Mouse (Mus musculus): ENCODE data around the gene Mtrf1l.

Mtrf1l gene

GRCm38 (mm10) chr10:5823740-5824491, at the start of gene Mtrf1l:
Gene Mtrf1l (minus strand): TSS chr10:5823910.
- in situ Hi-C loops (cut with MboI, MseI), result loop anchor here (10.0 to 25.0 kb wide), 6 partner anchors 637 to 1849 kb away; partner anchors contain the start of genes Mthfd1l (in 1 of the 2), Nup43 (in 1 of the 2) and Zbtb2 (in 1 of the 2)

GRCm38 (mm10) chr10:5871081-5871480, 47.4 kb upstream of the Mtrf1l start:
- in situ Hi-C loops (cut with MboI, MseI), result no loop called here

- in situ Hi-C loops (cut with MboI, MseI), result no loop called here
Observed at GRCm38 (mm10) chr10:5867981-5868552, 44.4 kb upstream of the Mtrf1l start.

- in situ Hi-C loops (cut with MboI, MseI), result no loop called here
Observed at GRCm38 (mm10) chr10:5865996-5866395, 42.3 kb upstream of the Mtrf1l start.

DNA sequence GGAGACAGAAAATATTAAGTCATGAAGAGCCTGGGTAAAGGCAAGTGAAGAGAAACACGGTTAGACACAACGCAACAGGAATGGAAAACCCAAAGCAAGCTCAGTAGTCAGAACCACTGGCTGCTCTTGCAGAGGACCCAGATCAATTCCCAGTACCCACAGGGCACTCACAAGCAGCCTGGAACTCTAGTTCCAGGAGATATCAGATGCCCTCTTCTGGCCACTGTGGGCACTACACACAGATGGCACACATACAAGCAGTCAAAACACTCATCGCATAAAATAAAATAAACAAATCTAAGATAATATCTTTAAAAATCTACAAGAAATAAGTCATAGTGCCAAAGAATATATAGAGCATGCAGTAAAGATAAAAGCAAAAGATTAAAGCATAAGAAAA, 39.0 kb upstream of the Mtrf1l start:
- in situ Hi-C loops (cut with MboI, MseI), result no loop called here

DNA sequence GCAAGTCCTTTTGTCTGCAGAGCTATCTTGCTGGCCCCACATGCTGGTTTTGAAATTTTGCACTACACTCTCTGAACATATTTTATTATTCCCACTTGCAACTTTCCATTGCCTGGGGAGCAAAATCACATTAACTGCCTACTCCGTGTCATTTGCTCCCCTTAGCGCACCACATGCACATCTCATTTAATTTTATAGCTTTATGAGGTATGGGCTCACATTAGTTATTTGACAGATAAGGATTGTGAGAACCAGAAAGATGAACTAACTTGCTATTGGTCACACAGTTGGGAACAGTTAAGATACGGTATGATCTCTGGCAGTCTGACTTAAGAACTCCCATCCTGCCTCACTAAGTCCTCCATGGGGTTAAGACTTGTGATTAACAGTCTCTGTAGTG, 37.1 kb upstream of the Mtrf1l start:
- in situ Hi-C loops (cut with MboI, MseI), result no loop called here

- in situ Hi-C loops (cut with MboI, MseI), result no loop called here
Observed at GRCm38 (mm10) chr10:5859729-5860128, 36.0 kb upstream of the Mtrf1l start.

DNA sequence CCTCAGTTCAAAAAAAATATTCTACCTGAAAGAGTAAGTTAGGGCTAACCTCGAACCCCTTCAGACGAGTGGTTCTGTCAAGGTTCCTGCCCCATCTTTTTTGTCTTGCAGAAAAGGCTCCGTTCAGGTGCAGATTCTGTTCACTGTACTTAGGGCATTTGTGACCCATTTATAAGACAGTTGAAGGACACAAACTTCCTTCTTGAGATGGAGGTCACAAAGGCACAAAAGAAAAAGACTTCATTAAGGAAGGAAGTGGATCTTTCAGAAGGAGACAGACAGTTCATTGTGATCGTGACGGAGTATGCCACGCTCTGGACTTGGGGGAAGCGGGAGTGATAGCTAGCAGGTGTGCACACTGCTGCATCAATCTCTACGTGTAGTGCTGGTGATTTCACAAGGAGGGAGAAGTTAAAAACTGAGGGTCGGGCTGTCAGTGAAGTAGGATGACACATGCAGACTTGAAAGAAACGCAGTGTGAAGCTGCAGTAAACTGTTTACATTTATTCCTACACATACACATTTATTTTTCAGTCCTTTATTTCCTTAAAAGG, 34.4 kb upstream of the Mtrf1l start:
- in situ Hi-C loops (cut with MboI, MseI), result no loop called here

GRCm38 (mm10) chr10:5853290-5853868, 29.7 kb upstream of the Mtrf1l start:
- in situ Hi-C loops (cut with MboI, MseI), result no loop called here

DNA sequence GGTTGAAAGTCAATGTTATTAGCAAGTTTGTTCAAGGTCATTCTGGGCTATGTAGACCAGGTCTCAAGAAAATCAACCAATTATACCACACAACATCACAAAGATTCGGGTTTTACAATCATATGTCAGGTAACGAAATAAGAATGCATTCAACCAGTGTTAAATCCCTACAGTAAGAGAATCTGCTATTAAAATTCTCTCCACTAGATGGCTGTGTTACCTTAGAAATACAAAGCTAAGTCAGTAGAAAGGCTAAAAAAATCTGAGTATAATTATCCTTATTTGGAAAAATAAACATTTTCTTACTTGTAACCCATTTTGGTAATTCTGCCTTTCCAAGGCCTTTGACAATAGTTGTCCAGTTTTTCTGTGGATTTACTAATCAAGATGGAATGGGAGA, 23.2 kb upstream of the Mtrf1l start:
- in situ Hi-C loops (cut with MboI, MseI), result no loop called here

- in situ Hi-C loops (cut with MboI, MseI), result no loop called here
Observed at GRCm38 (mm10) chr10:5841369-5841768, 17.7 kb upstream of the Mtrf1l start.

DNA sequence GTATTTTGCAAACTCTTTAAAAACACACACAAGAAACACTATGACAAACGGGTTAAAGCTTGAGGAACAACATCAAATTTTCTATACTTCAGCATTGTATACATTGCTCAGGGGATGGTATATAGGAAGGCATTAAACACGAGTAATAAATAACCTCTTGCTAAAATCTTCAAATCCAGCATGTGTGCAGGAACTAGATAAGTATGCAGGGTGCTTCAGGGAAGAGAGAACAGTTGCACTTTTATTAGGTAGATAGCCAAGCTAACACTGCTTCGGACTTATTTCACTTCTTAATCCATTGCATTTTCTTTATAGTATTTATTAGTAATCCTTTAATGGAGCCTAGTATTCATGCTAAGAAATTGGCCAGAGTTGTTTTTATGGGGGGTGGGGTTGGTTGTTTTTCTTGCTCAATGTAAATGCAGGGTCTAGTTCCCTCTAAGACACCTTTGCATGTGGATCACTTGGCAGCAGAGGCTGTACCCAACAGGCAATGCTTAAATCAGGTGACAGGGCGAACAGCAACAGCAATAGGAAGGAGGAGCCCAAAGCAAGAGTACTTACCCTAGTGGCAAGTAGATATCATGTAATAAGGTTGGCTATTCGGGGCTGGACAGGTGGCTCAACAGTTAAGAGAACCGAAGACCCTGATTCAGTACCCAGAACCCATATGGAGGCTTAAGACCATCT, 2.8 kb upstream of the Mtrf1l start:
- in situ Hi-C loops (cut with MboI, MseI), result loop anchor here (10.0 kb wide), 2 partner anchors 1158 to 1852 kb away; partner anchors contain the start of gene Mthfd1l (in 1 of the 2)

DNA sequence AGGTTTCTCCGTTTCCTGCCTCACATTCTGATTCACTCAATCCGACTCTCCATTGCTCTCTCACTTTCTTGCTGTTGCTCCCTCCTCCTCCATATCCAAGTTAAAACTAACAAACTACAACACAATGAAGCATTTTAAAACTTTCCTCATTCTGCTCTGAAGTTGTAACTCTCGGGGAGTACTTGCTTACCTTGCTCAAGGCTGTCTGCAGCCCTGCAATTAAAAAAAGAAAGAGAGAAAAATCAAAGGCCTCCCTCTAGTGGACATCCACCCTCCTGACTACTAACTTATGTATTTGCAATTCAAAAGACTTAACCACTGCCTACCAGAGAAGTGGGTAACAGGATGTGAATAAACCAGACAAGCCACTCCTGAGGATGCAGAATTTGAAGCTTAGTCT, 1.1 kb upstream of the Mtrf1l start:
- in situ Hi-C loops (cut with MboI, MseI), result loop anchor here (10.0 to 25.0 kb wide), 6 partner anchors 637 to 1850 kb away; partner anchors contain the start of genes Mthfd1l (in 1 of the 2), Nup43 (in 1 of the 2) and Zbtb2 (in 1 of the 2)

- in situ Hi-C loops (cut with MboI, MseI), result loop anchor here (10.0 to 25.0 kb wide), 6 partner anchors 636 to 1849 kb away; partner anchors contain the start of genes Mthfd1l (in 1 of the 2), Nup43 (in 1 of the 2) and Zbtb2 (in 1 of the 2)
Observed at GRCm38 (mm10) chr10:5823291-5823739, 395 bp downstream of the Mtrf1l start.

DNA sequence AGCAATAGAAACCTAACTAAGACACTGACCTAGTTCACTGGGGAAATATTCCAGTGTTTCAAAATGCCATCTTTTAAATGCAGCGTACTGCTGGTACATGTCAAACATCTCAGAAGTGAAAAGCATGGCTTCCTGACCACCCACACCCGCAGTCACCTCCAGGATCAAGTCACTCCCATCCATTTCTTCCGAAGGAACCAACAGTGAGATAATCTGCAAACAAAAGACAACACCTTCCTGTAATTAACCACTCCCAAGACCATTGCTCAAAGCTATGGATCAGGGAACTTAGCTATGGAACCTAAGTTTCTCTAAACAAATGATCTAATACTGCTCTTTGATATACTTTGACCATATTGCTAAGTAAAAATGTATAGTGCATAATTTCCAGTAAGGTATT, 4.9 kb downstream of the Mtrf1l start:
- in situ Hi-C loops (cut with MboI, MseI), result loop anchor here (25.0 kb wide), 4 partner anchors 631 to 1844 kb away; partner anchors contain the start of genes Nup43 (in 1 of the 2) and Zbtb2 (in 1 of the 2)

DNA sequence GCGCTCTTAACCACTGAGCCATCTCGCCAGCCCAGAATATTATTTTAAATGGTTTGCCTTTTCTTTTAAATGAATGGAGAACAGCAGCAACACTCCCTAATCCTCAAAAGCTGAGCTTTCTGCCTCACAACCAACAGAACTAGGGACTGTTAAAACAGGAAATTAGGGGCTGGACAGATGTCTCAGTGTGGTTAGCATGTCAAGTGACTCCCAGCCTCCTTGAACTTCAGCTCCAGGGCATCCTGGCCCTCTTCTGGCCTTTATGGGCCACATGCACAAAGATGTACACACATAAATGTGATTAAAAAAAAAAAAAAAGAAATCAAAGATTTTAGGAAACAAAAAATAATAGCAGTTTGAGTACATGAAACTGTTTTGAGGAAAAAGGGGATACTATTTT, 7.7 kb downstream of the Mtrf1l start:
- in situ Hi-C loops (cut with MboI, MseI), result loop anchor here (25.0 kb wide), 4 partner anchors 629 to 1846 kb away; partner anchors contain the start of genes Nup43 (in 1 of the 2) and Zbtb2 (in 1 of the 2)

- in situ Hi-C loops (cut with MboI, MseI), result loop anchor here (25.0 kb wide), 4 partner anchors 626 to 1849 kb away; partner anchors contain the start of genes Nup43 (in 1 of the 2) and Zbtb2 (in 1 of the 2)
Observed at GRCm38 (mm10) chr10:5813724-5814123, 10.0 kb downstream of the Mtrf1l start.

DNA sequence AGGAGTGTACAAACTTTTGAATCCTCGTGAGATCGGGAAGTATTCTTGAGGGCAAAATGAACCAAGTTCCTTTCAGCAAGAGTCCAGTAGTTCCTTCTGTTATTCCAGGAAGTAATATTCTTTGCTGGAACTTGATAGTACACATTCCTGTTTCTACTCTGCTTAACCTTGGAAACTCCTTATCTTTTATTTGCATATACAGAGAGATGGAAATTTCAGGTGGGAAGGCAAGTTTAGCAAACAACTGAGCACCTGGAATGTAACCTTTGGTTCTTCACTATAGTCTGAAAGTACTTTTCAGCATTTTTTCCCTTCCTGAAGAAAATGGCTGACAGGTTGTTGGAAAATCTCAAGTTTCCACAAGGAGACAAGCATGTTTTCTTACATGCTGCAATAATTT, 16.0 kb downstream of the Mtrf1l start:
- in situ Hi-C loops (cut with MboI, MseI), result loop anchor here (10.0 to 25.0 kb wide), 5 partner anchors 620 to 1855 kb away; partner anchors contain the start of genes Nup43 (in 1 of the 2) and Zbtb2 (in 1 of the 2)

DNA sequence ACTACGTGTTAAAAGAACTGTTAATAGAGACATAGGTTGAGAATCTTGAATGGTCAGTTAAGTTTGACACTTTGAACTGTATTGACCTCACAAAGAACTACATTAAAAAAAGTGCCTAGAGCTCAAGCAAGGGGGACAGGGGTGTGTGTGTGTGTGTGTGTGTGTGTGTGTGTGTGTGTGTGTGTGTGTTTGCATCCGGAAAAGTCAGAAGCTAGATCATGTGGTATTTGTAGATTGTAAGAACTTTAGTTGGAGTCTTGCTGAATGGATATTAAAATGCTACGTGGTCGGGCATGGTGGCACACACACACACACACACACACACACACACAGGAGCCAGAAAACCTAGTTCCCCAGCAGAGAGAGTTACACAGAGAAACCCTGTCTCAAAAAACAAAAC, 16.7 kb downstream of the Mtrf1l start:
- in situ Hi-C loops (cut with MboI, MseI), result loop anchor here (10.0 to 25.0 kb wide), 5 partner anchors 620 to 1855 kb away; partner anchors contain the start of genes Nup43 (in 1 of the 2) and Zbtb2 (in 1 of the 2)

- in situ Hi-C loops (cut with MboI, MseI), result loop anchor here (10.0 to 25.0 kb wide), 5 partner anchors 619 to 1856 kb away; partner anchors contain the start of genes Nup43 (in 1 of the 2) and Zbtb2 (in 1 of the 2)
Observed at GRCm38 (mm10) chr10:5806416-5806815, 17.3 kb downstream of the Mtrf1l start.

Data from T-helper 17 cell (primary cell).